Mouse (Mus musculus) neural tube, embryonic 14.5 days (tissue): ENCODE results near the gene Hist2h2be. TPM values are rescaled to one million over a fixed set of nuclear protein-coding genes. Genes with fewer than 3 reads are reported as not detected.
"Not testable (repeated sequence)": the region's sequence is repeated elsewhere in the genome, so short reads cannot be mapped to it uniquely, and the experiment has no call there.

Source experiments
- ATAC-seq: fragments of 200-750 bp; cut with Nextera tagmentation; 2 replicates; pipeline ENCODE4 v1.8.0; 2017; ENCODE audit warnings: low read depth, mild to moderate bottlenecking, moderate TSS enrichment, moderate library complexity
- H3K27ac ChIP-seq: fragments of 300-500 bp; sonication (generic); 2 replicates; pipeline ENCODE4 v1.5.1; 2014; ENCODE audit warnings: low read depth, mild to moderate bottlenecking, control low read depth, low read length, moderate library complexity, mixed read lengths
- H3K27me3 ChIP-seq: fragments of 300-500 bp; sonication (generic); 2 replicates; pipeline ENCODE4 v1.6.1; 2014; ENCODE audit warnings: low read length; ENCODE audit not compliant: control insufficient read depth, insufficient read depth
- H3K36me3 ChIP-seq: fragments of 300-500 bp; sonication (generic); 2 replicates; pipeline ENCODE4 v1.6.1; 2014; ENCODE audit warnings: low read length, mixed read lengths; ENCODE audit not compliant: control insufficient read depth, insufficient read depth
- H3K4me1 ChIP-seq: fragments of 300-500 bp; sonication (generic); 2 replicates; pipeline ENCODE4 v1.6.1; 2014; ENCODE audit warnings: low read length; ENCODE audit not compliant: control insufficient read depth, insufficient read depth
- H3K4me2 ChIP-seq: fragments of 300-500 bp; sonication (generic); 2 replicates; pipeline ENCODE4 v1.6.1; 2014; ENCODE audit warnings: mild to moderate bottlenecking, low read depth, low read length, control low read depth
- H3K4me3 ChIP-seq: fragments of 300-500 bp; sonication (generic); 2 replicates; pipeline ENCODE4 v1.5.1; 2014; ENCODE audit warnings: low read depth, low read length, control low read depth, mixed read lengths
- H3K9ac ChIP-seq: fragments of 300-500 bp; sonication (generic); replicated peaks from 2 replicates; pipeline ENCODE4 v1.6.1; 2014; ENCODE audit warnings: low read depth, mild to moderate bottlenecking, control low read depth, low read length, mixed read lengths
- H3K9me3 ChIP-seq: fragments of 300-500 bp; sonication (generic); 2 replicates; pipeline ENCODE4 v1.6.1; 2016; ENCODE audit warnings: low read length; ENCODE audit not compliant: control insufficient read depth
- WGBS: fragments of 180-500 bp; shearing (Covaris S2); extraction: QIAGEN DNeasy Blood & Tissue Kit; methylation state at CpG from one replicate; pipeline ENCODE4 v1.1.7; 2014; 5-methylcytosine and 5-hydroxymethylcytosine counted together
- polyA plus RNA-seq: library from polyadenylated mRNA; unstranded; fragments of >200 nt; fragmentation: Nextera tagmentation; extraction: Ambion mirVana; gene quantifications from 2 replicates; pipeline ENCODE4 v1.2.1, GENCODE M21; 2014

The Hist2h2be gene
- polyA plus RNA-seq, 1 experiment from 2014 or later, result 4.8 TPM

DNA sequence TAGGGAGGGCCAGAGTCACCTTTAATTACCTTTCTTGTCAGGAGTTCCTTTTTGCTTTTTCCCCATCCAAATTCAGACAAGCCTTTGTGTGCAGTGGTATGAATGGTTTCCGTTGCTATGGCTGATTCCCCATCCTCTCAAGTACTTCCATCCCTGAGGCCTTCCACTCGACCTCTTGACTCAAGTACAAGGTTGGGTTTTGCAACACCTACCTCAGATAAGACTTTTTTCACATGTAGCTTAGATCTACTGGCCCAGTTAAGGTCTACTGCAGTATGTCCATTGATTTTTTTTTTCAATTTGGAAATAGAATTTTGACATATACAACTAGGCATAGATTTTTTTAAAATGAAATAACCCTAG lies 10.8 kb downstream of the Hist2h2be start:
- WGBS, result 65% methylated on average over 2 of the region's 2 CpGs
- no peak overlapping the region for H3K4me2 ChIP-seq
- H3K4me3 ChIP-seq, result no peak overlapping the region
- no peaks in the 10 kb centered on the region for H3K4me1 ChIP-seq
- no peak overlapping the region for H3K9ac ChIP-seq
- H3K9me3 ChIP-seq, result no peaks in the 10 kb centered on the region
- no peaks in the 10 kb centered on the region for H3K27me3 ChIP-seq
- ATAC-seq, result no peak
- no peak overlapping the region for H3K27ac ChIP-seq
- H3K36me3 ChIP-seq, result no peaks in the 10 kb centered on the region

DNA sequence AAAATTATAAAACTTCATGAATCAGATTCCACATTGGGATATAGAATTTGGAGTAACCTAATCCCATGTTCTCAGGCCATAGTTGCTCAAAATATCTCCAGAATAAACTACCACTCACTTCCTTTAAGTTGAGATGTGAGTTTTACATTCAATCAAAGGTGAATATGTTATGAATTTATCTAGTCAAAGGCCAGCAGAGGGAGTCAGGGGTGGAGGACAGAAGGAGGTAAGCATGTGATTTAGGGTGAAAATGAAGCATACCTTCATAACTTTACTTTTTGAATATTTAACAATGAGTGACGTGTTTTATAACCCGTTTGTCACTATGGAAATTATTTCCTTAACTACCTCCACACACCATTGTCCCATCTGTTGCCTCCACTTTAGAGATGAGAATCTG lies 14.0 kb downstream of the Hist2h2be start:
- ATAC-seq, result no peak
- Histone ChIP-seq H3K9ac (no peak overlapping the region), H3K4me3 (no peak overlapping the region), H3K4me1 (0 out of 2 replicates have a peak, but pooled peaks cover 3% of the 10 kb centered on the region), H3K27ac (no peak overlapping the region), H3K27me3 (no peaks in the 10 kb centered on the region), H3K9me3 (no peaks in the 10 kb centered on the region), H3K4me2 (no peak overlapping the region), H3K36me3 (no peaks in the 10 kb centered on the region)
- 91% methylated on average over 2 of the region's 2 CpGs for WGBS

DNA sequence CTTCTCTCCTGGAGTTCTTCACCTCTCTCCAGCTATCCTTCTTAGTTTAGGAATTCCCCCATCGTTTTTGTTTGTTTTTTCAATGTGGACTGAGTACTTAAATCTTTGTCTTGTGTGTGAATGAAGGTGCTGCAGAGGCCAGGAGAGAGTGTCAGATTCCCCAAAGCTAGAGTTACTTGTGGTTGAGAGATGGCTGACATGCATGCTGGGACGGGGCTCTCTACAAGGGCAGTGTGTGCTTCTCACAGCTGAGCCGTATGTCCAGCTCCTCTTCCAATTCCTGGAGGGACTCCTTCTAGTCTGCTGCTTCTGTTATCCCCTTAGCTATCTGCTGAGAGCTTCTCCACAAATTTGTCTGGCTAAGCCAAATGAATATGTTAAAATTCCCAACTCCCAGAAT lies 14.9 kb downstream of the Hist2h2be start:
- Histone ChIP-seq H3K9ac (no peak overlapping the region), H3K27ac (no peak overlapping the region), H3K27me3 (no peaks in the 10 kb centered on the region), H3K4me1 (peaks cover 5% of the 10 kb centered on the region; the same call in 1 of the 2 replicates), H3K36me3 (no peaks in the 10 kb centered on the region), H3K9me3 (no peaks in the 10 kb centered on the region), H3K4me3 (no peak overlapping the region), H3K4me2 (no peak overlapping the region)
- WGBS, result 83% methylated on average over 3 of the region's 3 CpGs
- no peak for ATAC-seq

DNA sequence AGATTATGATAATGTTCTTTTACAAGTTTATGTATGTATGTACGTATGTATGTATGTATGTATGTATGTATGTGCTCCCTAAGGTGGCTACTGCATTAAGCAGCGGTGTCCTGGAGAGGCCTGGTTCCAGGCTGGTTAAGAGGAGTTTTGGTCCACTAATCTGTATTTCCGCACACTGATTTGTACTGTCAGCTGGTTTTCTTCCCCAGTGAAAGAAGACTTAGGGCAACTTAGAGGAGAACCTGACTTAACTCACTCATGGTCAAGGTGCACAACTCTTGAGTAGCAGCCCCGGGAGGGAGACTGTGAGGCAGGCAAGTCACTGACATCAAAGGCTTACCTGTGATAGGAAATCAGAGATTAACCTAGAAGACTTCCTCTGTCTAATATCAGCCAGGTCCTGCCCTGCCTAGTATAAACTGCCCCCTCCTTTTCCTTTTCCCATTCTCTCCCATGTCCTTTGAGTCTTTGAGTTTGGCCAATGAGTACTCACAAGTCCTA lies 16.0 kb downstream of the Hist2h2be start:
- no peak overlapping the region for H3K9ac ChIP-seq

DNA sequence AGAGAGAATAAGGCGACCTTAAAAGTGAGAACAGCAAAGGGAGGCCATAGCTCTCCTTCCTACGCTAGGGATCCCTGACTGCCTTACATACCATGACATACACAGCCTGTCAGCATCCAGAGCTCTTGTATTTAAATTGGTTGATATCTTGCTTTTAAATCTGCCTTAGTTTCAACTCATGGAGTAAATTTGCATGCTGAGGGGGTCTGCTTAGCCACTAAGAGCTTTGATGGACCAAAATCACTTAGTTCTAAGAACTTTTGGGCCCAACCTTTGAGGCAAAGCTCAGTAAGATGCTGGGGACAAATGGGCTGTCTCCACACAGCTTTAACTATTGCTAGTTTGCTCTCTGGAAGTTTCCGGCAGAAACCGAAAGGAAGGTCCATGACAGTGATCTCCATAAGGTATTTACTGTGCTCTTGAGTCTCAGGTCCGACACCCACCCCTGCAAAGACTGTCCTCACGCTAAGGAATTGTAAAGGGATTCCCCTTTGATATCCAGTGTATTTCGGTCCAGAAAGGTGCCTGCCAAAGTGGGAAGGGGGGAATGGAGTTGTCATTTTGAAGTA lies 16.5 kb downstream of the Hist2h2be start:
- Histone ChIP-seq H3K4me2 (peak overlapping the region; percentile 27; the same call in 1 of the 2 replicates), H3K27me3 (no peaks in the 10 kb centered on the region), H3K36me3 (no peaks in the 10 kb centered on the region), H3K9ac (no peak overlapping the region), H3K27ac (no peak overlapping the region), H3K4me3 (peak overlapping the region; percentile 15; the same call in 1 of the 2 replicates), H3K4me1 (peaks cover 6% of the 10 kb centered on the region; the same call in 1 of the 2 replicates), H3K9me3 (no peaks in the 10 kb centered on the region)
- WGBS, result 26% methylated on average over 7 of the region's 7 CpGs
- no peak for ATAC-seq

More for the DNA sequence above, 16.0 kb downstream of the Hist2h2be start:
- Histone ChIP-seq H3K4me3 (no peak overlapping the region), H3K27me3 (no peaks in the 10 kb centered on the region), H3K4me2 (peak overlapping the region; percentile 3; the same call in 1 of the 2 replicates), H3K9me3 (no peaks in the 10 kb centered on the region), H3K4me1 (peaks cover 6% of the 10 kb centered on the region; the same call in 1 of the 2 replicates), H3K27ac (no peak overlapping the region), H3K36me3 (no peaks in the 10 kb centered on the region)
- no peak for ATAC-seq
- 85% methylated on average over 4 of the region's 4 CpGs for WGBS

DNA sequence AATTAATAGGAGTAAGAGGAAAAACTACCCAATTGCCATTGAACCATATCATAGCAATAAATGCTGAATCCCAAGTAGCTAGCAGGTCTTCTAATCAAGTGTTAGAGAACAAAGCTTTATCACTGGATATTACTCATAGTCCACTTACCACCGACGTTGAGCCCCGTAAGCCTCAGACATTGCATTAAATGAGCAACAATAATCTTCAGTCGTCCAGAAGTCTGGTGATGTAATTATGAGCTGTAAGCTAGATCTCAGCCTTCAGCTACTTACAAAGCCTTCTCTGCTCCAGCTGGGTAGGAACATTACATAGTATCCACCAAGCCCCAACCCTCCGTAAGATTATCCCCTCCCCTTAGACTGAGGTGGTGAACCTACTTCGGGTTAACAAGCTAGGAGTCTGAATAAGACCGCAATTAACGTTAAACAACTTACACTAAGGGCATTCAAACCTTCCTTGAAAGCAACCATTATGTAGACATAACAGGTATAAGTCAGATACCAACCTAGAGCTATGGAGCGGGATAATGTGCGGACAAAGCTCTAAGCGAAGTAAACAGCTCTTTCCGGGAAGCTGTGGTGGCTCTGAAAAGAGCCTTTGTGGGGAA lies 17.1 kb downstream of the Hist2h2be start:
- 1% methylated on average over 12 of the region's 12 CpGs for WGBS
- H3K27me3 ChIP-seq, result no peaks in the 10 kb centered on the region
- peak overlapping the region; percentile 15; the same call in 1 of the 2 replicates for H3K4me3 ChIP-seq
- H3K36me3 ChIP-seq, result no peaks in the 10 kb centered on the region
- H3K4me1 ChIP-seq, result peaks cover 6% of the 10 kb centered on the region; the same call in 1 of the 2 replicates
- H3K27ac ChIP-seq, result no peak overlapping the region
- H3K9me3 ChIP-seq, result no peaks in the 10 kb centered on the region
- no peak for ATAC-seq
- H3K4me2 ChIP-seq, result peak overlapping the region; percentile 27
- H3K9ac ChIP-seq, result no peak overlapping the region

DNA sequence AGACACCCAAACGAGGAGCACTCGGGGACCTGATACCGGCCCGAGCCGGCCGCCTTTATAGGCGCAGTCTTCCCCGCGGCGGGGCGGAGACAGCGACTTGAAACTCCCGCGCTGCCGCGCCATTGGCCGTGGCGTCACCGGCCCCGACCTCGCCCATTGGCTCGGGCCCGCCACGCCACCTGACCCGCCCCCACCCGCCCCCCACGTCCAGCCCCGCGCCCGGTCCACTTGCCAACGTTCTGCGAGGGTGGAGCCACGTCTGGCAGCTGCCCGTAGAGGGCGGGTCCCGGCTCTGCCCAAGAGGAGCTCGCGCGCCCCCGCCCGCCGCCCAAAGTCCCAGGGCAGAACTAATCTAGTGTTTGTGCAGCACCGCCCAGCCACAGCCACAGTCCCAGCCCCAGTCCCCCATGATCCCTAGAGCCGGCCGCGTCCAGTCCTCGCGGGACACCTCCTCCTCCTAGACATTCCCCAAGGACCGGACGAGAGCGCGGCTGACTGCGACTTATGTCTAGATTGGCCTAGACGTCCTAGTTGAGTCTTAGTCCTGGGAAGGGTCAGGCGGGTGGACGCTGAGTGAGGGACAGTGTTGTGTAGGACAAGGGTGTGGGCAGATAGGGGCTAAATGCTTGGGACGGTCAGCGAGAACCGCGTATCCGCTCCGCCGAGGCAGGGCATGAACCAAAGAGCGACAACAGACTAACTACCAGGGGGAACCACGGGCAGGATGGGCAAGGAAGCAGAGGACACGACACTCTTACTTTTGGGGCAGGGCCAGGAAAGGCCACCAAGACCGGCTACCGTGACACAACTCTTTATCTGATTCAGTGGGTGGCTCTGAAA lies 18.3 kb downstream of the Hist2h2be start, which contains the start of gene Hist2h3c2:
Gene Hist2h3c2 (minus strand): TSS at position 174 of the 840 bp plus-strand sequence.
- not testable (repeated sequence) for H3K9me3 ChIP-seq, H3K4me1 ChIP-seq, H3K36me3 ChIP-seq, H3K27me3 ChIP-seq, H3K27ac ChIP-seq, H3K9ac ChIP-seq
- under 1% methylated on average over 10 of the region's 68 CpGs for WGBS
- H3K4me3 ChIP-seq, result peak within 1 kb of the TSS; percentile 20; the same call in 1 of the 2 replicates
- peak; percentile 86 for ATAC-seq
- peak within 1 kb of the TSS; percentile 31 for H3K4me2 ChIP-seq

DNA sequence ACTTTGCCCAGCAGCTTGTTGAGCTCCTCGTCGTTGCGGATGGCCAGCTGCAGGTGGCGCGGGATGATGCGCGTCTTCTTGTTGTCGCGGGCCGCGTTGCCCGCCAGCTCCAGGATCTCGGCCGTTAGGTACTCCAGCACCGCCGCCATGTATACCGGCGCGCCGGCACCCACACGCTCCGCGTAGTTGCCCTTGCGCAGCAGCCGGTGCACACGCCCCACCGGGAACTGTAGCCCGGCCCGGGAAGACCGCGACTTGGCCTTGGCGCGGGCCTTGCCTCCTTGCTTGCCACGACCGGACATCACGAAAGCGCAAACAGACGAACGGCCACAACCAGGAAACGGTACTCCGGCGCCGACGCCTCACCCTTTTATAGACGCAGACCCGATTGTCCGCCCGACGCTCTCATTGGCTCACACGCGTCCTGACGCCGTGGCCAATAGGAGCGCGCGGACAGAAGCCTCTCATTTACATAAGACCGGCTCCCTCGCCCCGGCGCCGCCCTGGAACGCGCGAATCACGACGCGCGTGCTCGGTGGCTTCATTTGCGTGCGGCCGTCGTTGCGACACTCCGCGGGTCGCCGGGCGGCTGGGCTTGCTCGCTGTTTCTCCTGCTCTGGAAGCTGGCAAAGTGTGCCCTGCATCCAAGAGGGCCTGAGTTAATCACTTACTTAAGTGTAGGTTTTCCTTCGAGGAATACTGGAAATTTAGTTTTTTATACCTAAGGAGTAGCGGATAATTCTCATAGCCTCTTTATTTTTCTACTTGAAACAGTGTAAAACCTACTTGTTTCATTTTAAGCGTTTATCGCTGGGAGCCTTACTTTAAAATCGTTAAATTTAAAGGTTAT lies 19.3 kb downstream of the Hist2h2be start, which contains the start of gene Hist2h2aa2:
Gene Hist2h2aa2 (minus strand): TSS at position 328 of the 850 bp plus-strand sequence.
- peak within 1 kb of the TSS; percentile 28 for H3K4me3 ChIP-seq
- H3K36me3 ChIP-seq, H3K27me3 ChIP-seq, H3K9me3 ChIP-seq: not testable (repeated sequence)
- 5% methylated on average over 22 of the region's 85 CpGs for WGBS
- peaks cover 12% of the 10 kb centered on the region for H3K4me1 ChIP-seq
- peak within 1 kb of the TSS; percentile 70; the same call in 1 of the 2 replicates for H3K27ac ChIP-seq
- peak; percentile 90 for ATAC-seq
- H3K4me2 ChIP-seq, result peak within 1 kb of the TSS; percentile 40
- H3K9ac ChIP-seq, result peak within 1 kb of the TSS; percentile 8
